Mouse (Mus musculus): ENCODE measurements around the gene Lrat. TPM values are rescaled to one million over a fixed set of nuclear protein-coding genes. Genes with fewer than 3 reads are reported as not detected.
A peak's percentile ranks its signal among the peaks of the same experiment; 100 is the strongest.

The Lrat gene
- total RNA-seq (2021) (under 1 TPM; 0.07 to 0.17 TPM), polyA plus RNA-seq (2012; rRNA removed) (not detected in 2 replicates)
- long read RNA-seq = 0 reads

- DNase-seq = peak; percentile 34
These were observed at the start of gene Lrat for GRCm38 (mm10) chr3:82903613-82904205. Gene Lrat, minus strand, starts transcription at chr3:82903973.

GRCm38 (mm10) chr3:82952173-82952962 is 48.6 kb upstream of the Lrat start:
- no peak for DNase-seq

- DNase-seq = no peak
These were observed 46.9 kb upstream of the Lrat start for GRCm38 (mm10) chr3:82950639-82951038.

GRCm38 (mm10) chr3:82950208-82950607 is 46.4 kb upstream of the Lrat start:
- no peak for DNase-seq

- DNase-seq = no peak
These were observed 42.8 kb upstream of the Lrat start for GRCm38 (mm10) chr3:82946375-82947107.

GRCm38 (mm10) chr3:82927917-82928316 is 24.1 kb upstream of the Lrat start:
- DNase-seq = no peak

GRCm38 (mm10) chr3:82915632-82916031 is 11.9 kb upstream of the Lrat start:
- no peak for DNase-seq

GRCm38 (mm10) chr3:82908671-82909070 is 4.9 kb upstream of the Lrat start:
- DNase-seq = no peak

- peak; percentile 4 for DNase-seq
These were observed 587 bp upstream of the Lrat start for GRCm38 (mm10) chr3:82904211-82904908.

- no peak for DNase-seq
These were observed 788 bp downstream of the Lrat start for GRCm38 (mm10) chr3:82902757-82903612.

- no peak for DNase-seq
These were observed 14.9 kb downstream of the Lrat start for GRCm38 (mm10) chr3:82888842-82889241.

- no peak for DNase-seq
These were observed 26.5 kb downstream of the Lrat start for GRCm38 (mm10) chr3:82877258-82877657.

- peak; percentile 76 for DNase-seq
These were observed 27.4 kb downstream of the Lrat start, which contains the start of gene Rbm46 for GRCm38 (mm10) chr3:82876372-82876739. Gene Rbm46, minus strand, starts transcription at chr3:82876483.

- DNase-seq = no peak
These were observed 28.0 kb downstream of the Lrat start for GRCm38 (mm10) chr3:82875671-82876371.

GRCm38 (mm10) chr3:82857414-82858077 is 46.2 kb downstream of the Lrat start:
- DNase-seq = no peak

Other genes starting within 250 kb of the Lrat start
- under 1 TPM; 0.38 to 0.69 TPM for gene Rbm46, start 27.5 kb downstream of the Lrat start, total RNA-seq (2021)
- gene Rbm46, start 27.5 kb downstream of the Lrat start, polyA plus RNA-seq (2012; rRNA removed) = not detected in 2 replicates
- gene Fgg, start 103.8 kb upstream of the Lrat start, total RNA-seq (2021) = 10 to 100 TPM in 1 of 2 experiments, under 1 TPM in 1; 0.38 to 10.9 TPM
- 0.63 TPM in 1 of 2 replicates, not detected in the other for gene Fgg, start 103.8 kb upstream of the Lrat start, polyA plus RNA-seq (2012; rRNA removed)
- 10 to 100 TPM in 1 of 2 experiments, under 1 TPM in 1; 0.66 to 13.3 TPM for gene Fga, start 122.1 kb upstream of the Lrat start, total RNA-seq (2021)
- gene Fga, start 122.1 kb upstream of the Lrat start, polyA plus RNA-seq (2012; rRNA removed) = 0.12 TPM in 1 of 2 replicates, not detected in the other
- 1 to 10 TPM in 1 of 2 experiments, under 1 TPM in 1; 0.28 to 5.6 TPM for gene Fgb, start 145.9 kb upstream of the Lrat start, total RNA-seq (2021)
- 0.11 TPM in 1 of 2 replicates, not detected in the other for gene Fgb, start 145.9 kb upstream of the Lrat start, polyA plus RNA-seq (2012; rRNA removed)
- gene Plrg1, start 151.5 kb upstream of the Lrat start, total RNA-seq (2021) = 10 to 100 TPM; 49.0 to 50.2 TPM
- 12.4 and 16.0 TPM in 2 replicates for gene Plrg1, start 151.5 kb upstream of the Lrat start, polyA plus RNA-seq (2012; rRNA removed)
- gene Dchs2, start 224.0 kb upstream of the Lrat start, total RNA-seq (2021) = under 1 TPM; 0.37 to 0.66 TPM
- 0.03 and 0.06 TPM in 2 replicates for gene Dchs2, start 224.0 kb upstream of the Lrat start, polyA plus RNA-seq (2012; rRNA removed)